Mouse (Mus musculus): ENCODE measurements around the gene Bcl2l11. TPM values are rescaled to one million over a fixed set of nuclear protein-coding genes. Genes with fewer than 3 reads are reported as not detected.
"Not testable (repeated sequence)": the region's sequence is repeated elsewhere in the genome, so short reads cannot be mapped to it uniquely, and the experiment has no call there.

Bcl2l11 gene
- polyA plus RNA-seq, 1 experiment: 22.3 TPM

- no peaks in the 10 kb centered on the region for H3K4me1 ChIP-seq (ENCODE audit: control insufficient read depth, insufficient read depth, low read length)
- TF ChIP-seq POLR2A (IDR thresholded peaks at IDR 0.05; ENCODE audit: low read depth, low read length) (no peak), CTCF (IDR thresholded peaks at IDR 0.05; ENCODE audit: borderline replicate concordance, insufficient read depth, low read length) (no peak)
- no peak overlapping the region for H3K4me3 ChIP-seq (ENCODE audit: insufficient read depth, low read length)
- no peak overlapping the region for H3K27ac ChIP-seq (ENCODE audit: insufficient read depth, low read length)
Measured at GRCm38 (mm10) chr2:128087798-128088545, 37.9 kb upstream of the Bcl2l11 start.

- H3K4me1 ChIP-seq (ENCODE audit: control insufficient read depth, insufficient read depth, low read length): no peaks in the 10 kb centered on the region
- no peak overlapping the region for H3K4me3 ChIP-seq (ENCODE audit: insufficient read depth, low read length)
- no peak for TF ChIP-seq CTCF (IDR thresholded peaks at IDR 0.05; ENCODE audit: borderline replicate concordance, insufficient read depth, low read length)
- no peak for TF ChIP-seq POLR2A (IDR thresholded peaks at IDR 0.05; ENCODE audit: low read depth, low read length)
- no peak overlapping the region for H3K27ac ChIP-seq (ENCODE audit: insufficient read depth, low read length)
Measured at GRCm38 (mm10) chr2:128090283-128090885, 35.5 kb upstream of the Bcl2l11 start.

- Histone ChIP-seq H3K27ac (ENCODE audit: insufficient read depth, low read length) (no peak overlapping the region), H3K4me3 (ENCODE audit: insufficient read depth, low read length) (no peak overlapping the region), H3K4me1 (ENCODE audit: control insufficient read depth, insufficient read depth, low read length) (no peaks in the 10 kb centered on the region)
- TF ChIP-seq CTCF (IDR thresholded peaks at IDR 0.05; ENCODE audit: borderline replicate concordance, insufficient read depth, low read length) (no peak), POLR2A (IDR thresholded peaks at IDR 0.05; ENCODE audit: low read depth, low read length) (no peak)
Measured at GRCm38 (mm10) chr2:128091431-128092369, 34.1 kb upstream of the Bcl2l11 start.

GRCm38 (mm10) chr2:128092451-128092850, 33.4 kb upstream of the Bcl2l11 start:
- TF ChIP-seq POLR2A (IDR thresholded peaks at IDR 0.05; ENCODE audit: low read depth, low read length) (no peak), CTCF (IDR thresholded peaks at IDR 0.05; ENCODE audit: borderline replicate concordance, insufficient read depth, low read length) (no peak)
- Histone ChIP-seq H3K4me3 (ENCODE audit: insufficient read depth, low read length) (no peak overlapping the region), H3K27ac (ENCODE audit: insufficient read depth, low read length) (no peak overlapping the region), H3K4me1 (ENCODE audit: control insufficient read depth, insufficient read depth, low read length) (no peaks in the 10 kb centered on the region)

- Histone ChIP-seq H3K4me3 (ENCODE audit: insufficient read depth, low read length) (no peak overlapping the region), H3K4me1 (ENCODE audit: control insufficient read depth, insufficient read depth, low read length) (no peaks in the 10 kb centered on the region), H3K27ac (ENCODE audit: insufficient read depth, low read length) (no peak overlapping the region)
- TF ChIP-seq POLR2A (IDR thresholded peaks at IDR 0.05; ENCODE audit: low read depth, low read length): no peak
- no peak for TF ChIP-seq CTCF (IDR thresholded peaks at IDR 0.05; ENCODE audit: borderline replicate concordance, insufficient read depth, low read length)
Measured at GRCm38 (mm10) chr2:128094196-128094595, 31.6 kb upstream of the Bcl2l11 start.

- no peak overlapping the region for H3K27ac ChIP-seq (ENCODE audit: insufficient read depth, low read length)
- TF ChIP-seq CTCF (IDR thresholded peaks at IDR 0.05; ENCODE audit: borderline replicate concordance, insufficient read depth, low read length): no peak
- TF ChIP-seq POLR2A (IDR thresholded peaks at IDR 0.05; ENCODE audit: low read depth, low read length): no peak
- no peaks in the 10 kb centered on the region for H3K4me1 ChIP-seq (ENCODE audit: control insufficient read depth, insufficient read depth, low read length)
- no peak overlapping the region for H3K4me3 ChIP-seq (ENCODE audit: insufficient read depth, low read length)
Measured at GRCm38 (mm10) chr2:128094602-128095001, 31.2 kb upstream of the Bcl2l11 start.

- Histone ChIP-seq H3K4me1 (ENCODE audit: control insufficient read depth, insufficient read depth, low read length) (no peaks in the 10 kb centered on the region), H3K27ac (ENCODE audit: insufficient read depth, low read length) (no peak overlapping the region)
- TF ChIP-seq POLR2A (IDR thresholded peaks at IDR 0.05; ENCODE audit: low read depth, low read length) (no peak), CTCF (IDR thresholded peaks at IDR 0.05; ENCODE audit: borderline replicate concordance, insufficient read depth, low read length) (no peak)
Measured at GRCm38 (mm10) chr2:128095270-128095669, 30.6 kb upstream of the Bcl2l11 start.

GRCm38 (mm10) chr2:128096070-128096469, 29.8 kb upstream of the Bcl2l11 start:
- Histone ChIP-seq H3K4me1 (ENCODE audit: control insufficient read depth, insufficient read depth, low read length) (no peaks in the 10 kb centered on the region), H3K4me3 (ENCODE audit: insufficient read depth, low read length) (no peak overlapping the region), H3K27ac (ENCODE audit: insufficient read depth, low read length) (no peak overlapping the region)
- TF ChIP-seq CTCF (IDR thresholded peaks at IDR 0.05; ENCODE audit: borderline replicate concordance, insufficient read depth, low read length): no peak
- TF ChIP-seq POLR2A (IDR thresholded peaks at IDR 0.05; ENCODE audit: low read depth, low read length): no peak

More at GRCm38 (mm10) chr2:128095270-128095669, 30.6 kb upstream of the Bcl2l11 start:
- no peak overlapping the region for H3K4me3 ChIP-seq (ENCODE audit: insufficient read depth, low read length)

GRCm38 (mm10) chr2:128098118-128098517, 27.7 kb upstream of the Bcl2l11 start:
- not testable (repeated sequence) for H3K4me1 ChIP-seq (ENCODE audit: control insufficient read depth, insufficient read depth, low read length); H3K27ac ChIP-seq (ENCODE audit: insufficient read depth, low read length); H3K4me3 ChIP-seq (ENCODE audit: insufficient read depth, low read length)

Measured in embryonic fibroblast, embryonic 13.5 days (primary cell).